Mouse (Mus musculus) midbrain, embryonic 16.5 days (tissue): ENCODE measurements around the gene Xpnpep2. TPM values are rescaled to one million over a fixed set of nuclear protein-coding genes. Genes with fewer than 3 reads are reported as not detected.

Experiments used
- ATAC-seq: fragments of 200-750 bp; cut with Nextera tagmentation; 2 replicates; pipeline ENCODE4 v1.8.0; 2017; ENCODE audit warnings: moderate TSS enrichment
- H3K27ac ChIP-seq: fragments of 300-500 bp; sonication (generic); 2 replicates; pipeline ENCODE4 v1.5.1; 2014; ENCODE audit warnings: mild to moderate bottlenecking, low read length, mixed read lengths
- H3K27me3 ChIP-seq: fragments of 300-500 bp; sonication (generic); 2 replicates; pipeline ENCODE4 v1.6.1; 2014; ENCODE audit warnings: low read depth, low read length, mixed read lengths; ENCODE audit not compliant: control insufficient read depth, insufficient read depth
- H3K36me3 ChIP-seq: fragments of 300-500 bp; sonication (generic); 2 replicates; pipeline ENCODE4 v1.6.1; 2014; ENCODE audit warnings: mild to moderate bottlenecking, low read length, moderate library complexity, mixed read lengths; ENCODE audit not compliant: control insufficient read depth, insufficient read depth
- H3K4me1 ChIP-seq: fragments of 300-500 bp; sonication (generic); 2 replicates; pipeline ENCODE4 v1.6.1; 2014; ENCODE audit warnings: mild to moderate bottlenecking, low read length, mixed read lengths; ENCODE audit not compliant: control insufficient read depth, insufficient read depth
- H3K4me2 ChIP-seq: fragments of 300-500 bp; sonication (generic); 2 replicates; pipeline ENCODE4 v1.6.1; 2014; ENCODE audit warnings: mild to moderate bottlenecking, low read length, mixed read lengths
- H3K4me3 ChIP-seq: fragments of 300-500 bp; sonication (generic); 2 replicates; pipeline ENCODE4 v1.5.1; 2014; ENCODE audit warnings: low read depth, mild to moderate bottlenecking, low read length, moderate library complexity, mixed read lengths
- H3K9ac ChIP-seq: fragments of 300-500 bp; sonication (generic); 2 replicates; pipeline ENCODE4 v1.6.1; 2014; ENCODE audit warnings: low read depth, low read length, mixed read lengths
- H3K9me3 ChIP-seq: fragments of 300-500 bp; sonication (generic); replicated peaks from 2 replicates; pipeline ENCODE4 v1.6.1; 2014; ENCODE audit warnings: mild to moderate bottlenecking, low read length, mixed read lengths; ENCODE audit not compliant: control insufficient read depth, poor library complexity, severe bottlenecking
- WGBS: fragments of 180-500 bp; shearing (Covaris S2); extraction: QIAGEN DNeasy Blood & Tissue Kit; methylation state at CpG from one replicate; pipeline ENCODE4 v1.1.7; 2014; 5-methylcytosine and 5-hydroxymethylcytosine counted together
- polyA plus RNA-seq: library from polyadenylated mRNA; unstranded; fragments of >200 nt; fragmentation: Nextera tagmentation; extraction: Ambion mirVana; gene quantifications from 2 replicates; pipeline ENCODE4 v1.2.1, GENCODE M21; 2015

Gene Xpnpep2
- polyA plus RNA-seq, 1 experiment from 2014 or later, result 0.84 TPM

DNA sequence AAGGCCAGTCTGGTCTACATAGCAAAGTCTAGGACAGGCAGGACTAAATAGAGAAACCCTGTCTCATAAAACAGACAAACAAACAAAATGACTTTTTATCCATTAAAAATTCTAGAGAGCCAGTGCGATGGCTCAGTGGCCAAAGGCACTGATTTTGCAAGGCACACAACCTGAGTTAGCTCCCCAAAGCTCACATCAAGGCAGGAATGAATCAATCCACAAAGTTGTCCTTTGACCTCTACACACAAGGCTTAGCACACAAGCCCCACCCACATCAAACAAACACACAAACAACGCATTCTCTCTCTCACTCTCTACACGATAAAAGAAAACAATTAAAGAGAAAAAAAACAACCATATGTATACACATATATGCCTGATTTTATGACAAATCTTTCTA, 76.2 kb downstream of the Xpnpep2 start:
- no peak overlapping the region for H3K4me3 ChIP-seq
- no peaks in the 10 kb centered on the region for H3K27me3 ChIP-seq
- H3K27ac ChIP-seq, result no peak overlapping the region
- H3K36me3 ChIP-seq, result 0 out of 2 replicates have a peak, but pooled peaks cover 3% of the 10 kb centered on the region
- H3K4me2 ChIP-seq, result no peak overlapping the region
- no peaks in the 10 kb centered on the region for H3K4me1 ChIP-seq
- H3K9ac ChIP-seq, result no peak overlapping the region
- ATAC-seq, result no peak
- 76% methylated on average over 3 of the region's 3 CpGs for WGBS
- H3K9me3 ChIP-seq, result no peaks in the 10 kb centered on the region

Other genes with a start within 250 kb of the Xpnpep2 start
- gene Smarca1, start 215.8 kb upstream of the Xpnpep2 start, polyA plus RNA-seq, result 39.5 and 44.5 TPM in 2 replicates
- 35.3 and 36.5 TPM in 2 replicates for gene Ocrl, start 196.3 kb upstream of the Xpnpep2 start, polyA plus RNA-seq
- 4.5 and 4.6 TPM in 2 replicates for gene Apln, start 73.9 kb upstream of the Xpnpep2 start, polyA plus RNA-seq
- gene Sash3, start 37.7 kb downstream of the Xpnpep2 start, polyA plus RNA-seq, result 0.65 and 1.2 TPM in 2 replicates
- 9.0 and 11.1 TPM in 2 replicates for gene Zdhhc9, start 100.2 kb downstream of the Xpnpep2 start, polyA plus RNA-seq
- 13.8 and 14.2 TPM in 2 replicates for gene Utp14a, start 148.1 kb downstream of the Xpnpep2 start, polyA plus RNA-seq
- 6.7 and 8.6 TPM in 2 replicates for gene Bcorl1, start 232.6 kb downstream of the Xpnpep2 start, polyA plus RNA-seq